Mouse (Mus musculus): Measurements from ENCODE around the gene Tdrd6. TPM values are rescaled to one million over a fixed set of nuclear protein-coding genes. Genes with fewer than 3 reads are reported as not detected.

The Tdrd6 gene
- total RNA-seq (2021) = 1 to 10 TPM in 1 of 2 experiments, under 1 TPM in 1; 0.36 to 1.0 TPM
- long read RNA-seq, experiment 1 = 0 reads
- long read RNA-seq, experiment 2 = 0 reads

DNA sequence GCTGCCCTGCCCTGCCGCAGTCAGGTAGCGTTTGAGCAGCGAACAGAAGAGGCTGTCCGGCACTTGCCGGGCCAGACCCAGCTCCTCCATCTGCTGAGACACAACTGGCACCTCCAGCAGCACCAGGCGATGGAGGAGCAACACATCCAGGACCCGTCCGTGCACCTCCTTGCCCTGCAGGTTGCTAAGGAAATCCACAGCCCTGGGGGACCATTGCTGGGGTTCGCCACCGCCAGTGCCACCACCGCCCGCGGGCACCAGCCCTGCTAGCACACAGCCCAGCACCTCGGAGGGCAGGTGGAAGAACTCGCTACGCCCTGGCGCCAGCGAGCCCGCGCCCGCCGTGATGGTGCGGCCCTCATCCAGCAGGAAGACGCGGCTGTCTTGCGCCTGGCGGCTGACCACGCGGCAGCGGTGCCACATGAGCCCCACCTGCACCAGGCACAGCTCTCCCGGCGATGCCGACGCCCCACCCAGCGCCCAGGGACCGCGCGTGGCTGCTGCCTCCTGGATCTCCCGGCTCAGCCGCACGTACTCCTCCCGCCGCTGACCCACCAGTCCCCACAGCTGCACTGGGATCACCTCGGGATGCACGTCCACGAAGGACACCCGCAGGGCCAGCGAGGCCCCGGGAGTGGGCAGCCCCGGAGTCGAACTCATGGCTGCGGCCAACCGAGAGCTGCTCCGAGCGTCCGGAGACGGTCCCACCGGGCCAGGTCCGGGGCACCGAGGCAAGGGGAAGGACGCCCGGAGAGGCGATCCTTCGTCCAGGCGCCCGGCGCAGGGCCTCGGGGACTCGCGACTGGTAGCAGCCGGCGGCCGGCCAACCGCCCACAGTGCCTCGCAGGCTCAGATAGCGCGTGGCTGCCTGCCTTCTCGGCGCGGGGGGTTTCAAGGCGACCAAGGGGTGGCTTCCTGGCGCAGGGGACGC, at the start of gene Tdrd6:
Gene Tdrd6 (minus strand): TSS at position 804 of the 931 bp plus-strand sequence.
- H3K27ac ChIP-seq = no peak within 1 kb of the TSS
- no peak for TF ChIP-seq CTCF (conservative IDR thresholded peaks at IDR 0.05)
- DNase-seq (ENCODE audit: low spot score in 2 of 2) = no peak
- H3K4me3 ChIP-seq = peak within 1 kb of the TSS; percentile 50

DNA sequence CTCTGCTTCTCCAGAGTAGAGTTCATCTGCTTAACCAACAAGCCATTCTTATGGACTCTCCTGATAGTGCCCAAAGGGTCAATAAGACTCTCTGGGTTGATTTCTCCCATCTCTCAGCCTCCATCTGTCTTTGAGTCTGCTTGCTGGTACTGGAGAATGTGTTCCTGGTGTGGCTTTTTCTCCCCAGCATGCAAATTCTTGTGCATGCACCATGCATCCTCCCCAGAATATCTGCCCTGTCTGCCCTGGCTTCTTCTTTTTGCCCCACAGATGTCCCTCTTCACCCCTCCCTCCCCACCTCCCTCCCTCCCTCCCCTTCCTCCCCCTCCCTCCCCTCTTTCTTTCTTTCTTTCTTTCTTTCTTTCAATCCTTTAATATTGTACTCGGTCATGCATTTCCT, 47.2 kb upstream of the Tdrd6 start:
- no peak overlapping the region for H3K27ac ChIP-seq
- H3K4me3 ChIP-seq = no peak overlapping the region
- no peak for DNase-seq (ENCODE audit: low spot score in 2 of 2)
- TF ChIP-seq CTCF (conservative IDR thresholded peaks at IDR 0.05) = no peak

DNA sequence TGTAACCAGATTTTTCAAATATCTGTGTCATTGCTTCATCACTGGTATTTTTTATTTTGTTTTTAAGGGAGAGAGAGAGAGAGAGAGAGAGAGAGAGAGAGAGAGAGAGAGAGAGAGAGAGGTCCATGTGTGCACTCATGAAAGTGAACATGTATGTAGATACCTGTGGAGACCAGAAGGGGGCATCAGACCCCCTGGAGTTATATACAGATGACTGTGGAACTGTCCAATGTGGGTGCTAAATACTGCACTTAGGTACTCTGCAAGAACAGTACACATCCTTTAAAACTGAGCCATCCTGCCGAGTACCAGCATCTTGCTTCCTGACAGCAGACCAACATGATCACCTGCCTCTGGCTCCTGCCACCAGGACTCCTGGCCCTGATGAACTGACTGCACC, 46.1 kb upstream of the Tdrd6 start:
- Histone ChIP-seq H3K4me3 (no peak overlapping the region), H3K27ac (no peak overlapping the region)
- DNase-seq (ENCODE audit: low spot score in 2 of 2) = no peak
- peak; percentile 30 for TF ChIP-seq CTCF (conservative IDR thresholded peaks at IDR 0.05)

DNA sequence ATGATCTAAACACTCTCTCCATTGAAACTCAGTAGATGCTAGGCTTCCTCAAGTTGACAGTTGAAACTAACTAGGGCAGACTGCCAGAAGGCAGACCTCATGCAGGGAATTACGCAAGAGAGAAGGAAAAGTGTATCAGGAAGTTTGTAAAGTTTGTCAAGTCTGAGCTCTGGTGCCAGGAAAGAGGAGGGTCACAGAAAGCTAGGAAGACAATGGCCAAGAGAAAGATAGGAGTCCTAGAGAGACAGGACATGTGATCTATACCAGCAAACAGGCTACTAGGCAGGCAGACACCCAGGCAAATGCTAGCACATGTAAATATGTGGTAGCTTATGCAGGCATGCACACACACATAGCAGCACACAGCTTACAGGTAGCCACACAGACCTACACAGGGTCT, 45.1 kb upstream of the Tdrd6 start:
- H3K27ac ChIP-seq = no peak overlapping the region
- H3K4me3 ChIP-seq = no peak overlapping the region
- no peak for TF ChIP-seq CTCF (conservative IDR thresholded peaks at IDR 0.05)
- no peak for DNase-seq (ENCODE audit: low spot score in 2 of 2)

DNA sequence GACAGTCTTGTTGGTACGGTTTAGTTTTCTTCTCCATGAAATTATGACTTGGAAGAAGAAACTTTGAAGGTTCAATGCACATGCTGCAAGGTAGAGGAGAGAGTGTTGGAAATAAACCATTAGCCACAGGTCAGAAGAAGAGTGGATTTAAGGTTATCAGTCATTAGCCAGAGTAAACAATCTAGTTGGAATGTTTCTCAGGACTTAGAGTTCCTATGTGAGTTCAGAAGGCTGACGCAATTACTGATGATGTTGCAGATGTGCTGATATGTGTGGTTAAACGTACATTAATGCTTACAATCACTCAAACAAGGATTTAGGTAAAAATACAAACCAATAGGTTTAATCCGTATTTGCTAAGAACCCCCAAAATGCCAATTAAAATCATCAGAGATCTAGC, 41.8 kb upstream of the Tdrd6 start:
- no peak for DNase-seq (ENCODE audit: low spot score in 2 of 2)
- TF ChIP-seq CTCF (conservative IDR thresholded peaks at IDR 0.05) = no peak
- no peak overlapping the region for H3K4me3 ChIP-seq
- no peak overlapping the region for H3K27ac ChIP-seq

DNA sequence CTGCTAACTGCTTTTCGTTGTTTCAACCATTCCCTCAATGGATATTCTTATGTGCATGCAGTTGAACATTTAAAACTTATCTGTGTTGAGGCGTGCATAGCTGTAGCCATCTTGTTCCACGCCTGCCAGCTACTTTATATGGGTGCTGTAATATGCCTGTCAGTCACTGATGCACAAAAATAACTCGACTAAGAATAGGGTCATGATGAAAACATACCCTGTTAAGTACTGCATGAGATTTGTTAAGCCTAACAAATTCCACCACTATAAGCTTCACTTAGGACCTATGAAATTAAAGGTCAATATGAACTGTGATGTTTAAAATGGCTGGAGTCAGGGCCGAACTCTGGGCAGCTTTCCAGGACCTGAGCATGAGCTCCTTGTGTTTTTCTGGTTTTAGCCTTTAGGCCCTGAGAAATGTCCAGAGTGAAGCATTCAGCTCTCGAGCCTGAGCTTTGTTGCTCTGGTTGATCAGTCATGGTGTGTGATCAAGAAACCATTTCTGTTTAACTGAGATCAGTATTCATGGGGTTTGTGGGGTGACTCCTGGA, 39.1 kb upstream of the Tdrd6 start:
- Histone ChIP-seq H3K4me3 (no peak overlapping the region), H3K27ac (no peak overlapping the region)
- no peak for DNase-seq (ENCODE audit: low spot score in 2 of 2)
- TF ChIP-seq CTCF (conservative IDR thresholded peaks at IDR 0.05) = no peak

DNA sequence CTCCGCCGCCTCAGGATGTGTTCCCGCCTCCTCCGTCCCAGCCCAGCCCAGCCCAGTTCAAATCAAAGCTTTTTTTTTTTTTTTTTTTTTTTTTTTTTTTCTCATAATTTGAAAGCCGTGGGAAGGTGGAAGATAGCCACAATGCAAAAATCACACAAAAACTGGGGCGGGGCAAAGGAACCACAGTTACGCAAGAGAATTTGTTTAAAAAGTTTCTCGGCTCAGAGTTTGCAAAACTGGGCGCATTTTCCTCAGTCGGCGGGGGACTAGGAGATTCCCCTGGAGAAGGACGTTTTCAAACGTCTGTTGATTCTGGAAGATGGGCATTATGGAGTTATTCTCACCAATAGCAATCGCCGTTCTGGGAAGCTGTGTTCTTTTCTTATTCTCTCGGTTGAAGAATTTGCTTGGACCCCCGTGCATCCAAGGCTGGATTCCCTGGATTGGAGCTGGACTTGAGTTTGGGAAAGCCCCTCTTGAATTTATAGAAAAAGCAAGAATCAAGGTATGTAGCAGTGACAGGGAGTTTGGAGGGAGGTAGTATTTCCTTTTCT, 37.3 kb upstream of the Tdrd6 start, which contains the start of gene Cyp39a1:
Gene Cyp39a1 (plus strand): TSS at position 136 of the 554 bp plus-strand sequence.
- Histone ChIP-seq H3K4me3 (peak within 1 kb of the TSS; percentile 90), H3K27ac (peak within 1 kb of the TSS; percentile 94)
- TF ChIP-seq CTCF (conservative IDR thresholded peaks at IDR 0.05) = no peak
- no peak for DNase-seq (ENCODE audit: low spot score in 2 of 2)

DNA sequence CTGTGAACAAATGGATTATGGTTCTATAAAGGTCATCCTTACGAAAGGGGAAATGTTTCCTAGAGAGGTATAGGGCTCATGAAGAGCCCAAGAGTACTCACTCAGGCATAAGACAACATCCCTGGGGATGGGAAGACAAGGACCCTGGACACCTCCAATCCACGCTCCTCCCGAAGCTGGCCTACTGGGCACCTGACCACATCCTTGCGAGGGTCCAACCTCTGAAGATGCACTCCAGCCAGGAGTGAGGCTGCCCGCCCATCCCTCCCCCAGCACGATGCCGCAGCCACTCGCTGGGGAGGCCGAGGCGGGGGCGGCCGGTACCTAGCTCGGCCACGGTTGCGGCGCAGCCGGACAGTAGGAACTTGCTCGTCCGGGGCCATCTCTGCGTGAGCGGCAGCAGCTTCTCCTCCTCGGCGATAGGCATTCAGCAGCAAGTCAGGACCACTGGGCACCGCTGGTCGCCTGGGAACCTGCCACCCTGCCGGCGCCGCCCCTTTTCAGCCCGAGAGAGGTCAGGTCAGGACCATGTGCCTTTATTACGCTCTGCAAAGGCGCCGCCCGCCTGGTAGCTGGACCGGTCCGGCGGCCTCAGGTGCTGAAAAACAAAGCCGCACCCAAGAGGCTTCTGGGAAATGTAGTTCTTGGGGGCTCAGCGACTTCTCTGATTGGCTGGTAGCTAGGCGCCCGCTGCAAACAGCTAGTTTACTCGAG, 36.6 kb upstream of the Tdrd6 start, which contains the start of gene Slc25a27:
Gene Slc25a27 (minus strand): TSS at position 639 of the 714 bp plus-strand sequence.
- Histone ChIP-seq H3K27ac (peak within 1 kb of the TSS; percentile 94), H3K4me3 (peak within 1 kb of the TSS; percentile 90)
- TF ChIP-seq CTCF (conservative IDR thresholded peaks at IDR 0.05) = no peak
- peak; percentile 80 to 92 for DNase-seq (ENCODE audit: low spot score in 2 of 2)

DNA sequence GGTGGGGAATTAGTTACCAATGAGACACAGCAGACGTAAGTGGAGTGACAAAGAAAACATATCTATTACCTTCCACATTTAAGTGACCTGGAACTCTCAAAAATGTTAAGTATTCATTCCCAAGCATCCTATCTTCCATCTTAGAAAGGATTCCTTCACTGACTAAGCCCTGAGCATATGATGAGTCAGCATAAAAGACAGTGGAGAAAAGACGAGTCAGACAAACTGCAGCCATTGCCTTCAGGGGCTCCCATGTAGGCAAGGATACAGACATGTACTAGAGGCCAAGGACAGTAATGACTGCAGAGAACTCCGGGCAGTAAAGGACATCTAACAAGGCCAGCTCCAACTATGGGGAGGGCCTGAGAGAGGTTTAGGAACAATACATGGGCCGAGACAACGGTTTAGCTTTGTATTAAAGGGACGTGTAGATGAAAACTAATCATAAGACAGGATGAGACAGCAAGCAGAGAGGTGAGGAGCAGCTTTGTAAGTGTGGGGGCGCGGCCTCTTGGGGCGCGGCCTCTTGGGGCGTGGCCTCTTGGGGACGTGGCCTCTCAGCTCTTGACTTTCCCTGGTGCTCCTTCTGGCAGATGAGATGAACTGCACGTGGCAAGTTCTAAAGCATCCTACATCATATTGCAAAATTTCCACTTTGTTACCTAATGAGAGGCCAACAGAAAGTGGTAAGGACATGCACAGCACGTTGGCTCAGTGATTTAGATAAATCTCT, 21.4 kb upstream of the Tdrd6 start:
- peak; percentile 22 for TF ChIP-seq CTCF (conservative IDR thresholded peaks at IDR 0.05)

DNA sequence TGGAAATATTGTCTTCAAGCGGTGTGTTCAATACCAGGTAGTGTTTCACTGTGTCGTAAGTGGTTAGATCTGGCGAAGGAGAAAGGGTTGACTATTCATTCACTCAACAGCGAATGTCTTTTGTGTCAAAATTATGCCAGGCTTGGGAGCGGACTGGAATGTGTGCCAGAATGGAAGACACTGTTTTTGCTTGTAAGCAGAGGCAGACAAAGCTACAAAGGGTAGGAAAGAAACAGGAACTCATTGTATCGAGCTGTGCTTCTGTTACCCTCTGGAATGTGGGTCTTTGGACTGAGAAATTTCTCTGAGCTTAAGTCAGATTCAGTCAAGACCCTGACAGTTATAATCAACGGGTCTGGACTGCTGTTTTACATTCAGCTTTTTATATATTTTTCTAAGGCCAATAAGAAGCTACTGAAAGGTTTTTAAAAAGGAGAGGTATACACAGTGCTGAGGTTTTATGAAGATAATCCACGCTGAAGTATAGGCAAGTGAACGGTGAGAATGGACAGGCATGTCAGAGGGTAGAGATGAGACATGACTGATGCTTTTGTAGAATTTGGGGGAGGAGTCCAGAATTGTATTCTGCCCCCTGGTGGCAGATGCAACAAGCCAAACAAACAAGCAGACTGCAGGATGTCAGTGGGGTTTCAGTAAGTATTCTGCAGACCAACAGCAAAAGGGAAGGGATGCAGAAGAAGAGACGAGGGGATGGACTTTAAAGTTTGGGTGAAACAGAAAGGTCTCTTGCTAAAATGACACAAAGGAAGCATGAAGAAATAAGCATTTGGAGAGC, 19.7 kb upstream of the Tdrd6 start:
- TF ChIP-seq CTCF (conservative IDR thresholded peaks at IDR 0.05) = peak; percentile 80
- DNase-seq (ENCODE audit: low spot score in 2 of 2) = no peak
- Histone ChIP-seq H3K4me3 (no peak overlapping the region), H3K27ac (peak overlapping the region; percentile 54)

More for the DNA sequence above, 21.4 kb upstream of the Tdrd6 start:
- Histone ChIP-seq H3K4me3 (no peak overlapping the region), H3K27ac (no peak overlapping the region)
- no peak for DNase-seq (ENCODE audit: low spot score in 2 of 2)

DNA sequence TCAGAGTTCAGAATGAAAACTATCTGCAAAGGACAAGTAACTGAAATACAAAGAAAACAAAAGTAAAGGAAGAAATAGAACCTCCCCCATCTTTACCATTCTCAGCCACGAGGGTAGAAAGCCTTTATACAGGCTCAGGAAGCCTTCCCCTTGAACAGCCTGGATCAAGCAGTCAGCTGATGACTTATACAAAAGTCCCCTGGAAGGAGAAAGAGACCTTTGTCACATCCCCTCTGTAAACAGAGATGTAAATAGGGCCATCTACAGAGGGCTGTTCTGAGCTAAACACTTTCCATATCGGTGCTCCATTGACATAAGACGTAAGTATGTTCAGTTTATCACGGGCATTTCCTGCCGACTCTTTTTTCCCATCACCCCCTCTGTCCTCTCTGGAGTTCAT, 16.8 kb upstream of the Tdrd6 start:
- TF ChIP-seq CTCF (conservative IDR thresholded peaks at IDR 0.05) = no peak
- no peak overlapping the region; the same call in 1 of the 2 replicates for H3K27ac ChIP-seq
- H3K4me3 ChIP-seq = no peak overlapping the region
- no peak for DNase-seq (ENCODE audit: low spot score in 2 of 2)
